Mouse (Mus musculus) hindbrain, embryonic 16.5 days (tissue): ENCODE data around the gene Cacnb4. TPM values are rescaled to one million over a fixed set of nuclear protein-coding genes. Genes with fewer than 3 reads are reported as not detected.

Experiments
- ATAC-seq: fragments of 200-750 bp; cut with Nextera tagmentation; 2 replicates; pipeline ENCODE4 v1.8.0; 2017; ENCODE audit warnings: moderate TSS enrichment, moderate library complexity
- H3K27ac ChIP-seq: fragments of 300-500 bp; sonication (generic); 2 replicates; pipeline ENCODE4 v1.5.1; 2014; ENCODE audit warnings: low read depth, mild to moderate bottlenecking, control low read depth, low read length, moderate library complexity
- H3K27me3 ChIP-seq: fragments of 300-500 bp; sonication (generic); replicated peaks from 2 replicates; pipeline ENCODE4 v1.6.1; 2014; ENCODE audit warnings: low read length; ENCODE audit not compliant: control insufficient read depth, insufficient read depth
- H3K36me3 ChIP-seq: fragments of 300-500 bp; sonication (generic); 2 replicates; pipeline ENCODE4 v1.6.1; 2014; ENCODE audit warnings: mild to moderate bottlenecking, low read length, moderate library complexity, mixed read lengths; ENCODE audit not compliant: control insufficient read depth, insufficient read depth
- H3K4me1 ChIP-seq: fragments of 300-500 bp; sonication (generic); 2 replicates; pipeline ENCODE4 v1.6.1; 2014; ENCODE audit warnings: low read depth, low read length; ENCODE audit not compliant: control insufficient read depth, insufficient read depth
- H3K4me2 ChIP-seq: fragments of 300-500 bp; sonication (generic); 2 replicates; pipeline ENCODE4 v1.6.1; 2014; ENCODE audit warnings: mild to moderate bottlenecking, low read length, control low read depth, moderate library complexity
- H3K4me3 ChIP-seq: fragments of 300-500 bp; sonication (generic); 2 replicates; pipeline ENCODE4 v1.5.1; 2014; ENCODE audit warnings: mild to moderate bottlenecking, low read length, control low read depth, moderate library complexity
- H3K9ac ChIP-seq: fragments of 300-500 bp; sonication (generic); 2 replicates; pipeline ENCODE4 v1.6.1; 2014; ENCODE audit warnings: low read depth, mild to moderate bottlenecking, control low read depth, low read length, moderate library complexity
- H3K9me3 ChIP-seq: fragments of 300-500 bp; sonication (generic); 2 replicates; pipeline ENCODE4 v1.6.1; 2014; ENCODE audit warnings: mild to moderate bottlenecking, low read length, moderate library complexity; ENCODE audit not compliant: control insufficient read depth
- WGBS: fragments of 180-500 bp; shearing (Covaris S2); extraction: QIAGEN DNeasy Blood & Tissue Kit; methylation state at CpG from one replicate; pipeline ENCODE4 v1.1.7; 2014; 5-methylcytosine and 5-hydroxymethylcytosine counted together
- polyA plus RNA-seq: library from polyadenylated mRNA; unstranded; fragments of >200 nt; fragmentation: Nextera tagmentation; extraction: Ambion mirVana; gene quantifications from 2 replicates; pipeline ENCODE4 v1.2.1, GENCODE M21; 2015

Gene Cacnb4
- polyA plus RNA-seq, 1 experiment from 2014 or later, result 13.9 TPM

DNA sequence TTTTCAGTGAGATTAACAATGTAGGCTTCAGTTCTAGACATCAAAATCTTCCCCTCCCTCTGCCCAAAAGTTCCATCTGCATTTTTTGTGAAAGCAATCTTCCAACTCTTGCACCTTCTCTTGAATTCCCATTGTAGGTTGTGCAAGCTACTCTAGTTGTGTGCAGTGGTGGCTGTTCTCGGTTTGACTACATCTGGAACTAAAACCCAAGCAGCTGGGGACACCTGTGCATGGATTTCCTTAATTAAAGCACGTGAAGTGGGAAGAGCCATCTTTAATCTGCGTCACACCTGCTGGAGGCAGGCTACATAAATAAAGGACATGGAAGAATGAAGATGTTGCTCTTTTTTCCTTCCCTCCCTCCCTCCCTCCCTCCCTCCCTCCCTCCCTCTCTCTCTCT lies 286.7 kb downstream of the Cacnb4 start:
- ATAC-seq, result no peak
- Histone ChIP-seq H3K4me1 (no peaks in the 10 kb centered on the region), H3K27ac (no peak overlapping the region), H3K9me3 (no peaks in the 10 kb centered on the region), H3K27me3 (no peaks in the 10 kb centered on the region), H3K36me3 (no peaks in the 10 kb centered on the region), H3K4me3 (no peak overlapping the region), H3K4me2 (no peak overlapping the region), H3K9ac (no peak overlapping the region)
- whole genome bisulfite sequencing, result 62% methylated on average over 3 of the region's 3 CpGs

DNA sequence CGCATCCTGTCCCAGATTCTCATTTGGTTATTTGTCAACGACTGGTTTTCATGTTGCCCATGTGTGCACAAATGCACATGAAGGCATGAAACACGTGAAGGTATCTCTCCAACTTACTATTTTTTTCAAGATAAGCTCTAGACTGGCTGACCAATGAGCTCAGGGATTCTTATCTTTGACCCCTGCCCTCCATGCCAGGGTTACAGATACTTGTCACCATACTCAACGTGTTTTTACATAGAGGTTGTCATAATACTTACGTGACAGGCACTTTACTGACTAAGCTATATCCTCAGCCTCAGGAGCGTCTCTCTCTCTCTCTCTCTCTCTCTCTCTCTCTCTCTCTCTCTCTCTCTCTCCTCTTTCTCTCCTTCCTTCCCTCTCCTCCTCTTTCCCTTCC lies 290.2 kb downstream of the Cacnb4 start:
- Histone ChIP-seq H3K9ac (no peak overlapping the region), H3K4me2 (no peak overlapping the region), H3K36me3 (no peaks in the 10 kb centered on the region), H3K4me1 (no peaks in the 10 kb centered on the region), H3K27ac (no peak overlapping the region), H3K27me3 (no peaks in the 10 kb centered on the region), H3K4me3 (no peak overlapping the region), H3K9me3 (no peaks in the 10 kb centered on the region)
- WGBS, result 91% methylated on average over 6 of the region's 6 CpGs
- ATAC-seq, result no peak

DNA sequence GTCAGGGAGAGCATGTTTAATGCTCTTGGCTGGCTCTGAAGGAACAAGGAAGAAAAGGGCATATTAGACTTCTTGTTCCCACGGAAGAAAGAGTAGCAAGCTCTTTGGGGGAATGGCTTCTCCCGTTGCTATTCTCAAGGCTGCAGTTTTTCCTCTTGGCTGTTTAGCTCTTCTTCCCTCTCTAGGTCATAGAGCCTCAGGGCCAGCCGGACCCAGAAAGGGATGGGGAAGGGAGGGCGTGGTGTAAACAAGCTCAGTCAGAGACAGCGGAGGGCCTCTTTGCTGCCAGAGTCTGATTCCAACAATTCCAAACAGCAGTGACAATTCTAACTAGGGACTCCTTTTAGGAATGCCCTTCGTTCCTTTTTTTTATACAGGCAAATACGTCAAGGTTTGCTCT lies 290.6 kb downstream of the Cacnb4 start:
- WGBS, result 75% methylated on average over 7 of the region's 7 CpGs
- no peaks in the 10 kb centered on the region for H3K27me3 ChIP-seq
- no peaks in the 10 kb centered on the region for H3K36me3 ChIP-seq
- no peak overlapping the region for H3K4me2 ChIP-seq
- H3K9me3 ChIP-seq, result no peaks in the 10 kb centered on the region
- no peak overlapping the region for H3K4me3 ChIP-seq
- H3K27ac ChIP-seq, result no peak overlapping the region
- no peak for ATAC-seq
- no peaks in the 10 kb centered on the region for H3K4me1 ChIP-seq
- no peak overlapping the region for H3K9ac ChIP-seq

DNA sequence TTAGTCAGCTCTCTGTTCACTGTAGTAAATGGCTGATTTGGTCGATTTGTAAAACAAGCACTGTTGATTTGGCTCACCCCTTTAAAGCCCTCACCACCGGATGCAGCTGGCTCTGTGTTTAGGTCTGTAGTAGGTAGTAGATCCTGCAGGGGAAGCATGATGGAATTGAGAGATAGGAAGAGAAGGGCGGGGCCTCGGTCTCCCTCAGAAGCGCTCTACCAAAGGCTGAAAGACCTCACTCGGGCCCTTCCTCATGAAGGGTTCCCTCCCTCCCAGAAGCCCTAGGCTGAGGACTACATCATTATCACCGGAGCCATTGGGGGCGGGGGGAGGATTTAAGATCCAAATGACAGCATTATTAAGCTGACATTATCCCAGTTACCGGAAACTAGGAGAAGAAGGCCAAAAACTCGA lies 297.8 kb downstream of the Cacnb4 start:
- WGBS, result 76% methylated on average over 10 of the region's 10 CpGs
- no peak overlapping the region for H3K4me2 ChIP-seq
- no peak for ATAC-seq
- no peaks in the 10 kb centered on the region for H3K9me3 ChIP-seq
- H3K36me3 ChIP-seq, result no peaks in the 10 kb centered on the region
- no peak overlapping the region for H3K27ac ChIP-seq
- H3K27me3 ChIP-seq, result no peaks in the 10 kb centered on the region
- no peak overlapping the region for H3K4me3 ChIP-seq
- H3K9ac ChIP-seq, result no peak overlapping the region
- H3K4me1 ChIP-seq, result no peaks in the 10 kb centered on the region

DNA sequence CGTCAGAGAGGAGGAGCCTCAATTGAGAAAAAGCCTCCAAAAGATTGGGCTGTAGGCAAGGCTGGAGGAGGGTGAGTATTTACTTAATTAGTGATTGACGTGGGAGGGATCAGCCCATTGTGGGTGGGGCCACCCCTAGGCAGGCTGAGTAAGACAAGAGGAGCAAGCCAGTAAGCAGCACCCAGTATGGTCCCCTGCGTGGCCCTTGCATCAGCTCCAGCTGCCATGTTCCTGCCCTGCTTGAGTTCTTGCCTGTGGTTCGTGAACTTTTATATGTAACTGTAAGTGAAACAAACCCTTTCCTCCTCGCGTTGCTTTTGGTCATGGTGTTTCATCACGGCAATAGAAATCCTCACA lies 298.2 kb downstream of the Cacnb4 start, which contains the start of gene Neb:
Gene Neb (minus strand): TSS at position 27 of the 357 bp plus-strand sequence.
- Histone ChIP-seq H3K9me3 (no peaks in the 10 kb centered on the region), H3K9ac (no peak within 1 kb of the TSS), H3K27ac (no peak within 1 kb of the TSS), H3K4me1 (no peaks in the 10 kb centered on the region), H3K4me3 (no peak within 1 kb of the TSS), H3K27me3 (no peaks in the 10 kb centered on the region), H3K4me2 (no peak within 1 kb of the TSS; the same call in 1 of the 2 replicates), H3K36me3 (no peaks in the 10 kb centered on the region)
- WGBS, result 51% methylated on average over 7 of the region's 7 CpGs
- no peak for ATAC-seq

Other genes with a start within 250 kb of the Cacnb4 start
- gene Stam2, start 65.5 kb upstream of the Cacnb4 start, polyA plus RNA-seq, result 35.8 and 39.0 TPM in 2 replicates
- gene Fmnl2, start 181.0 kb upstream of the Cacnb4 start, polyA plus RNA-seq, result 8.4 and 9.0 TPM in 2 replicates